Mouse (Mus musculus): ENCODE measurements around the gene Ccdc121. TPM values are rescaled to one million over a fixed set of nuclear protein-coding genes. Genes with fewer than 3 reads are reported as not detected.

Gene Ccdc121
- polyA plus RNA-seq (2015; fragmentation: Nextera tagmentation; extraction: Ambion mirVana), result not detected in 2 replicates

DNA sequence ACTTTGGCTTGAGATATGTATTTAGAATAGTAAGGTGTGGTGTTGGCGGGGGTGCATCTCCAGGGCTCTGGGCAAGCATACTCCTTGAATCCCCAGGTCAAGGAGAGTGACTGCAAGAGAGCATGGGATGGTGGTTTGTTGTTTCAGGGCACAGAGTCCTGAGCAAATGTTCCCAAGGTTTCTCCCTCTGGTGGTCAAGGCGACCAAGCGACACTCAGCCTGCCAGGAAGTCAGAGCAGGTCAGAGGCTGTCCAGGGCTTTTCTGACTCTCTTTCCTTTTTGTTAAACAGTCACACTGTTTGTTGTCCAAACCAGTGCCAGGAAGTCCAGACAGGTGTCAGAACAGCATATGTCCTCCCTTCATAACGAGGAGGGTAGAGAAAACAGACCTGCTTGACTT lies at the start of gene Ccdc121:
Ccdc121 (minus strand) TSS at position 145 of the 400 bp plus-strand sequence.
- Histone ChIP-seq H3K27me3 (ENCODE audit: control insufficient read depth, insufficient read depth, low read depth, low read length) (no peaks in the 10 kb centered on the region), H3K36me3 (ENCODE audit: control insufficient read depth, insufficient read depth) (no peaks in the 10 kb centered on the region), H3K4me1 (ENCODE audit: control insufficient read depth, low read depth, low read length) (no peaks in the 10 kb centered on the region), H3K9ac (ENCODE audit: low read depth, low read length) (no peak within 1 kb of the TSS), H3K9me3 (replicated peaks; ENCODE audit: control insufficient read depth, low read length) (no peaks in the 10 kb centered on the region), H3K27ac (ENCODE audit: low read length) (no peak within 1 kb of the TSS), H3K4me2 (ENCODE audit: low read depth, low read length) (no peak within 1 kb of the TSS), H3K4me3 (ENCODE audit: low read depth, low read length) (no peak within 1 kb of the TSS)
- WGBS (ENCODE audit: insufficient replicate concordance), result 35% methylated on average over 4 of the region's 4 CpGs
- no peak for ATAC-seq (ENCODE audit: low read depth)

DNA sequence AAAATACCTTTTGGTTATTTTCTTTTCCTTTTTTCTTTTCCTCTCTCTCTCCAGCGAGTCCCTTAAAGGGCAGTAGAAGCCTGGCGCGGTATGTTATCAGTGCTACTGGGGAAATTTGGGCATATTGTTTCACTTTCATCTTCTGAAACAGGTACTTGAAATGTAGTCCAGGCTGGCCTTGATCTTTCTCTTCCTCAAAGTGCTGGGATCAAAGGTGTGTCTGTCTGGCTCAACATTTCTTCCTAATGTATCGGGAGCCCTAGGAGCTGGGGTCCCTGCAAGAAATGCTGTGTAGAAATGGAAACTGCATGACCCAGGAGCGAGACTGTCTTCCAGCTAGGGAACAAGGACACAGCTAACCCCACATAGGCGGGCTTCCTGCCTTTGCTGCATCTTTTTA lies 49.1 kb upstream of the Ccdc121 start:
- H3K36me3 ChIP-seq (ENCODE audit: control insufficient read depth, insufficient read depth), result no peaks in the 10 kb centered on the region
- 63% methylated on average over 6 of the region's 6 CpGs for WGBS (ENCODE audit: insufficient replicate concordance)
- no peak for ATAC-seq (ENCODE audit: low read depth)
- H3K27me3 ChIP-seq (ENCODE audit: control insufficient read depth, insufficient read depth, low read depth, low read length), result no peaks in the 10 kb centered on the region
- H3K9me3 ChIP-seq (replicated peaks; ENCODE audit: control insufficient read depth, low read length), result no peaks in the 10 kb centered on the region
- no peak overlapping the region for H3K27ac ChIP-seq (ENCODE audit: low read length)
- no peak overlapping the region for H3K4me2 ChIP-seq (ENCODE audit: low read depth, low read length)
- no peaks in the 10 kb centered on the region for H3K4me1 ChIP-seq (ENCODE audit: control insufficient read depth, low read depth, low read length)
- H3K9ac ChIP-seq (ENCODE audit: low read depth, low read length), result no peak overlapping the region
- no peak overlapping the region for H3K4me3 ChIP-seq (ENCODE audit: low read depth, low read length)

DNA sequence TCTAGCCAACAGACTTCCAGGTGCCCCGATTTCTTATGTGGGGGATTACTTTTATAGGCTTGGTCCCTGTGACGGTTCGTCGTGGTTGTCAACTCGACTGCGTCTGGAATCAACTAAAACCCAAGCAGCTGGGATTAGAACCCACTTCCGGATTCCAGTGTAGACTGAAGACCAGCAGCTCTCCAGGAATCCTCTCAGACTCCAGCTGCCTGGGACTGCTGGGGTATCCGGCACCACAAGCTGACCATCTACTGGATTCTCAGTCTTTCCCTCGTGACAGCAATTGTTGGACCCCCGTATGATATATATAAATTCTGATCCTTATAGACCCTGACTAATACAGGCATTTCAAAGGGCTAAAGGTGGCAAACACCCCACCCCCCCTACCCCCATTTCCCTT lies 48.4 kb upstream of the Ccdc121 start:
- no peaks in the 10 kb centered on the region for H3K36me3 ChIP-seq (ENCODE audit: control insufficient read depth, insufficient read depth)
- no peak overlapping the region for H3K27ac ChIP-seq (ENCODE audit: low read length)
- H3K4me1 ChIP-seq (ENCODE audit: control insufficient read depth, low read depth, low read length), result no peaks in the 10 kb centered on the region
- no peak overlapping the region for H3K9ac ChIP-seq (ENCODE audit: low read depth, low read length)
- ATAC-seq (ENCODE audit: low read depth), result no peak
- no peak overlapping the region for H3K4me2 ChIP-seq (ENCODE audit: low read depth, low read length)
- H3K27me3 ChIP-seq (ENCODE audit: control insufficient read depth, insufficient read depth, low read depth, low read length), result no peaks in the 10 kb centered on the region
- H3K4me3 ChIP-seq (ENCODE audit: low read depth, low read length), result no peak overlapping the region
- 51% methylated on average over 10 of the region's 10 CpGs for WGBS (ENCODE audit: insufficient replicate concordance)
- no peaks in the 10 kb centered on the region for H3K9me3 ChIP-seq (replicated peaks; ENCODE audit: control insufficient read depth, low read length)

DNA sequence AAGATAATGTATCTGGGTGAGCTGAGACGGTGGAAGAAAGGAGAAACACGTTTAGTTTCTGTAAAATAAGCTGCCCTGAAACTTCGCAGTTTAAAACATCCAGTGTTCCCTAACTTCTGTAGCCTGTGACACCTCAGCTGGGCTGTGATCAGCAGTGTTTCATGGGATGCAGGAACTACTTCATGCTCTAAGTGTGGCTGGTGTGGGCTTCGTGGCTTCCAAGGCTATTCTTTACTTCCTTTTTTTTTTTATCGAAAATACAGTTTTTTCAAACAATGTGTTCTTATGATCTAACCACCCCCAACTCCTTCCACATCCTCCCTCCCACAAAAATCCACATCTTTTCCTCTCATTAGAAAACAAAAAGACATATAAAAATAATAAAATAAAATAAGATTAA lies 44.2 kb upstream of the Ccdc121 start:
- Histone ChIP-seq H3K4me1 (ENCODE audit: control insufficient read depth, low read depth, low read length) (no peaks in the 10 kb centered on the region), H3K4me3 (ENCODE audit: low read depth, low read length) (no peak overlapping the region), H3K4me2 (ENCODE audit: low read depth, low read length) (no peak overlapping the region), H3K36me3 (ENCODE audit: control insufficient read depth, insufficient read depth) (no peaks in the 10 kb centered on the region), H3K27me3 (ENCODE audit: control insufficient read depth, insufficient read depth, low read depth, low read length) (no peaks in the 10 kb centered on the region), H3K9me3 (replicated peaks; ENCODE audit: control insufficient read depth, low read length) (no peaks in the 10 kb centered on the region), H3K27ac (ENCODE audit: low read length) (no peak overlapping the region), H3K9ac (ENCODE audit: low read depth, low read length) (no peak overlapping the region)
- 27% methylated on average over 5 of the region's 5 CpGs for WGBS (ENCODE audit: insufficient replicate concordance)
- no peak for ATAC-seq (ENCODE audit: low read depth)

DNA sequence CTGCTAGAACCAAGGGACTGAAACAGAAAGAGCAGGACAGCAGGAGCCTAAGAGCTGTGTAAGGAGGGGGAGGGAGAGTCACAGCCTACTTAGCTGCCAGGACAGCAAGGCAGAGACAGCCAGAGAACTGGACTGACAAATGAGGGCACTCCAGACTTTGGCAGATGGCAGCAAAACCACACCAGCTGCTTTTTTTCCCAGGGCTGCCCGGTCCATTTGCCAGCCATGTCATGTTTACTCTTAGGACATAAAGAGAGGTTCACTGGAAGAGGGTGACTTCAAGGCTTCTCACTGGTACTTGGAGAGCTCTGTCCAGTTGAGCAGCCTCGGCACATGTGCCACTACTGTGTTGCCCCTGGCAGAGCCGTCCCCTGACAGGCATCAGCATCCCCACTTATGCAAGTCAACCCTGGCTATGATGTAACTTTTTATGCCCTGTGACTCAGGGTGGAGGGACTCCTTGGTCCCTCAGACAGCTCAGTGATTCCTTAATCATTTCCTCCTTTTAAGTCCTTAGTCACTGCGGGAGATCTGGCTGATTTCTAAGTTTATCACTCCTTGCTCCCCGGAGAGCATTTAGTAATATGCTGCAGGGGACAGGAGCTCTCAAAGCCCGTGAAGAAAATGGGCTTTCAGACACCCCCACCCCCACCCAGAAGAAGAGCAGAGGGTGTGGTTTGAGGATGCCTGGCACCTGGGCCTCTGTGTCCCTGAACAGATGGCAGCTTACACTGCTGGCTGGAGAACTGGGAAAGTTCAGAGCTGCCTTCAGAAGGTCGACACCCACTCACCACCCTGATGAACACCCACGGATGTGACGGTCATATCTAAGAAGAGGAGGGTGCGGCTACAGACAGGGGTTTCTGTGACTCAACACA lies 41.5 kb upstream of the Ccdc121 start:
- no peak overlapping the region for H3K9ac ChIP-seq (ENCODE audit: low read depth, low read length)
- 20% methylated on average over 10 of the region's 10 CpGs for WGBS (ENCODE audit: insufficient replicate concordance)
- H3K9me3 ChIP-seq (replicated peaks; ENCODE audit: control insufficient read depth, low read length), result no peaks in the 10 kb centered on the region
- no peak for ATAC-seq (ENCODE audit: low read depth)
- no peaks in the 10 kb centered on the region for H3K4me1 ChIP-seq (ENCODE audit: control insufficient read depth, low read depth, low read length)
- no peak overlapping the region for H3K4me2 ChIP-seq (ENCODE audit: low read depth, low read length)
- H3K4me3 ChIP-seq (ENCODE audit: low read depth, low read length), result no peak overlapping the region
- H3K27me3 ChIP-seq (ENCODE audit: control insufficient read depth, insufficient read depth, low read depth, low read length), result no peaks in the 10 kb centered on the region
- no peak overlapping the region for H3K27ac ChIP-seq (ENCODE audit: low read length)
- no peaks in the 10 kb centered on the region for H3K36me3 ChIP-seq (ENCODE audit: control insufficient read depth, insufficient read depth)

DNA sequence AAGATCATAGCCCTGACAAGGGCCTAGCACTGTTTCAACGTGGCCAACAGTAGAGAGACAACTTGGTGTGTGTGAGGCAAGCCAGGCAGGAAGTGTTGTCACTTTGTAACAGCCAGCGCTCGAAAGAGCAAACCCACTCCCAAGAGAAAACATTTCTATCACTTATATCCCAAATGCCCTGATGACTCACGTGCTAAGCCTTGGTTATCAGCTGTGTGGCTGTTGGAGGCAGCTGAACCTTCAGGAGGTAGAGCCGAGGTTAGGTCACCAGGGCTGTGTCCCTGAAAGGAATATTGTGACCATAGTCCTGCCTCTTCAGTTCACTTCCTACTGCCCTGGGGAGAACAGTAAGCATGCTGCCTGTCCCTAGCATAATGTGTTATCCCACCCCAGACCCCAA lies 39.6 kb upstream of the Ccdc121 start:
- no peaks in the 10 kb centered on the region for H3K27me3 ChIP-seq (ENCODE audit: control insufficient read depth, insufficient read depth, low read depth, low read length)
- H3K36me3 ChIP-seq (ENCODE audit: control insufficient read depth, insufficient read depth), result no peaks in the 10 kb centered on the region
- H3K4me1 ChIP-seq (ENCODE audit: control insufficient read depth, low read depth, low read length), result no peaks in the 10 kb centered on the region
- no peak overlapping the region for H3K4me2 ChIP-seq (ENCODE audit: low read depth, low read length)
- H3K9ac ChIP-seq (ENCODE audit: low read depth, low read length), result no peak overlapping the region
- no peak overlapping the region for H3K4me3 ChIP-seq (ENCODE audit: low read depth, low read length)
- H3K9me3 ChIP-seq (replicated peaks; ENCODE audit: control insufficient read depth, low read length), result no peaks in the 10 kb centered on the region
- ATAC-seq (ENCODE audit: low read depth), result no peak
- no peak overlapping the region for H3K27ac ChIP-seq (ENCODE audit: low read length)
- 23% methylated on average over 5 of the region's 5 CpGs for WGBS (ENCODE audit: insufficient replicate concordance)

DNA sequence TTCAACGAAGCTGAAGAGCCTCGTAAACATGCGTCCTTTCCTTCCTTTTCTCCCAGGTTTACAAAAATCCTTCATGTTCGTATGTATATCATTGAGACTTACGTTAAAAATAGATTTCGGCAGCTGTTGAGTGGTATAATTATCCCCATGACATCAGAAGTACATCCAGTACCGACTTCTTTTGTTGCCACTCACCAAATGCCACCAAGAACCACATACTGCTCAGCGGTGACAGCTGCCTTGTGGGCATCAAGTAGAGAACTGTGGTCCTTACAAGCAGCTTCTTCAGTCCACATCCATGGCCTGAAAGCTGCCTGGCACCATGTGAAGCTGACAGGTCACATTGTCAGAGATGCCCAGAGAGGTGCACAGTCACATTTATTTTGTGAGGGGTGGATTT lies 38.7 kb upstream of the Ccdc121 start:
- H3K4me1 ChIP-seq (ENCODE audit: control insufficient read depth, low read depth, low read length), result no peaks in the 10 kb centered on the region
- H3K9me3 ChIP-seq (replicated peaks; ENCODE audit: control insufficient read depth, low read length), result no peaks in the 10 kb centered on the region
- WGBS (ENCODE audit: insufficient replicate concordance), result 72% methylated on average over 8 of the region's 8 CpGs
- no peak overlapping the region for H3K4me2 ChIP-seq (ENCODE audit: low read depth, low read length)
- no peak for ATAC-seq (ENCODE audit: low read depth)
- H3K27me3 ChIP-seq (ENCODE audit: control insufficient read depth, insufficient read depth, low read depth, low read length), result no peaks in the 10 kb centered on the region
- H3K9ac ChIP-seq (ENCODE audit: low read depth, low read length), result no peak overlapping the region
- H3K4me3 ChIP-seq (ENCODE audit: low read depth, low read length), result no peak overlapping the region
- H3K27ac ChIP-seq (ENCODE audit: low read length), result no peak overlapping the region
- no peaks in the 10 kb centered on the region for H3K36me3 ChIP-seq (ENCODE audit: control insufficient read depth, insufficient read depth)

DNA sequence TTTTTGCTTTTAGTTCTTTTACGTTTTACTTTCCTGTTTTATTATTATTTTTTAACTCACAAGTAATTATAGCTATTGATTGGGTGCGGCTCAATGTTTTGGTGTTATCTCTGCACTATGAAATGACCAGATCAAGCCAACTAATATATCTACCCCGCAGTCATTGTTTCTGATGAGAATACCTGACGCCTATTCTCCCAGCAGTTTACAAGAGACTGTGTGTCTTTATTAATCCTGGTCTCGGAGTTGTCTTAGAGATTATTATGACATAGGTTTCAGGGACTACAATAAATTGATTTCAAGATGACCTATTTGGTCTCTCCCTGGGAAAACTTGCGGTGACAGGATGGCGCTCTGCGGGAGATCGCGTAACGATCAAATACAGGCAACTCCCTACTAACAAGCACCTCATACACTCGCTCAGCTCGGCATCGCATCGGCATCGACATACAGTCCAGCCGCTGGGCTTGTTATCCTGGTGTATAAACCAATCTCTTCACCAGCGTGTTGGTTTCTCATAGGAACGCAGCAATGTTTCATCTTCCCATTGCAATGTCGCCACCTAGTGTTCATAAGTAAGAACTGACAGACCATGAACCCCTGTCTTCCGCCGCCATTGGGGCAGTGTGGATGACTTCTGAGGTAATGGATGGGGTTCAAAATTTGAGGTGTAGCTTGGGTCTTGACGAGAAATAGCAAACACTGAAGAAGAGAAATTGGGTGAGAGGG lies 34.0 kb upstream of the Ccdc121 start:
- no peaks in the 10 kb centered on the region for H3K9me3 ChIP-seq (replicated peaks; ENCODE audit: control insufficient read depth, low read length)
- no peak overlapping the region for H3K9ac ChIP-seq (ENCODE audit: low read depth, low read length)
- no peaks in the 10 kb centered on the region for H3K4me1 ChIP-seq (ENCODE audit: control insufficient read depth, low read depth, low read length)
- no peak for ATAC-seq (ENCODE audit: low read depth)
- H3K36me3 ChIP-seq (ENCODE audit: control insufficient read depth, insufficient read depth), result no peaks in the 10 kb centered on the region
- no peak overlapping the region for H3K4me2 ChIP-seq (ENCODE audit: low read depth, low read length)
- no peak overlapping the region for H3K27ac ChIP-seq (ENCODE audit: low read length)
- H3K4me3 ChIP-seq (ENCODE audit: low read depth, low read length), result no peak overlapping the region
- 24% methylated on average over 23 of the region's 23 CpGs for whole genome bisulfite sequencing (ENCODE audit: insufficient replicate concordance)
- no peaks in the 10 kb centered on the region for H3K27me3 ChIP-seq (ENCODE audit: control insufficient read depth, insufficient read depth, low read depth, low read length)

Measured in liver, embryonic 16.5 days (tissue).